Mouse (Mus musculus): Measurements from ENCODE around the gene Tmem267. TPM values are rescaled to one million over a fixed set of nuclear protein-coding genes. Genes with fewer than 3 reads are reported as not detected.
"Not testable (repeated sequence)": the region's sequence is repeated elsewhere in the genome, so short reads cannot be mapped to it uniquely, and the experiment has no call there.

Gene Tmem267
- polyA plus RNA-seq, 1 experiment from 2014 or later, result 0.37 TPM

DNA sequence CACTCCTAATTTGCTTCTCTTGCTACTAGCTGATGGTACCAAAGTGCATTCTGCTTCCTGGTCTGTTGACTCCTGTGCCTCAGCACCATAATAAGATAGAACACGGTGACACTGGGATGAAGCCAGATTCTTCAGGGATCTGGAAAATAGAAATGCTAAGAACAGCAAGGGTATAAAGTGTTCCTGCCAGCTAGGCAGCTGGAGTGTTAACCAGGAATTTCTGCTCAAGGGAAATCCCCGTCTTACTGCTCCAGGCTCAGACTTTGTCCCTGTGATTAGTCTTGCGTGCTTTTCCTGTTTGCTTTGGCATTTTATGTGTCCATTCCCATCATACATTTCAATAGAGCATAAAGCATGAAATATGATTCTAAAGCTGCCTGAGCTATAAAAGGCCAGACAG is 131.9 kb downstream of the Tmem267 start:
- Histone ChIP-seq H3K27ac (replicated peaks) (no peak overlapping the region), H3K36me3 (replicated peaks) (no peaks in the 10 kb centered on the region), H3K4me1 (replicated peaks) (no peaks in the 10 kb centered on the region), H3K27me3 (no peaks in the 10 kb centered on the region), H3K4me3 (replicated peaks) (no peak overlapping the region), H3K4me2 (no peak overlapping the region), H3K9me3 (replicated peaks) (no peaks in the 10 kb centered on the region), H3K9ac (no peak overlapping the region)
- 71% methylated on average over 3 of the region's 3 CpGs for WGBS (ENCODE audit: insufficient replicate concordance)
- no peak for ATAC-seq (ENCODE audit: insufficient read depth)

DNA sequence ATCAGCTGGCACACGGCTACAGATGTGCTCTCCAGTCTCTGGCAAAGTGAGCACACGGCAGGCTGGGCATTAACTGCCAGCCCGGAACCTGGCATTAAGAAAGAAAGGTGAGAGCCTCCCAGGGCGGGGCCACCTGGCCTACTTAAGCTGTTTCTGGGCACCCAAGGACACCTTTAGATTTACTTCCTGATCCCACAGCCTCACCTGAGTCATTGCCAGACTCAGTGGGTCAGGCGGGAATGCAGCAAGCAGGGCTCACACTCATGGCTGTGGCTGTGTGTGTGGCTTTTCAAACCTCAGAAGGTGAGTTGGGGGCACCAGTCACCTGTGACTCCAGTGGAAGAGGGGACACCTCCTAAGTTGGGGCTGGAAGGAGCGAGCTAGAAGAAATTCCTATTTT is 135.8 kb downstream of the Tmem267 start, which contains the start of gene Ccl28:
Gene Ccl28 (plus strand): TSS at position 186 of the 400 bp plus-strand sequence.
- H3K4me3 ChIP-seq (replicated peaks), result no peak within 1 kb of the TSS
- no peaks in the 10 kb centered on the region for H3K36me3 ChIP-seq (replicated peaks)
- no peak within 1 kb of the TSS for H3K4me2 ChIP-seq
- no peak within 1 kb of the TSS for H3K27ac ChIP-seq (replicated peaks)
- WGBS (ENCODE audit: insufficient replicate concordance), result 59% methylated on average over 6 of the region's 6 CpGs
- H3K9me3 ChIP-seq (replicated peaks), result no peaks in the 10 kb centered on the region
- ATAC-seq (ENCODE audit: insufficient read depth), result no peak
- H3K27me3 ChIP-seq, result no peaks in the 10 kb centered on the region
- no peak within 1 kb of the TSS for H3K9ac ChIP-seq
- no peaks in the 10 kb centered on the region for H3K4me1 ChIP-seq (replicated peaks)

DNA sequence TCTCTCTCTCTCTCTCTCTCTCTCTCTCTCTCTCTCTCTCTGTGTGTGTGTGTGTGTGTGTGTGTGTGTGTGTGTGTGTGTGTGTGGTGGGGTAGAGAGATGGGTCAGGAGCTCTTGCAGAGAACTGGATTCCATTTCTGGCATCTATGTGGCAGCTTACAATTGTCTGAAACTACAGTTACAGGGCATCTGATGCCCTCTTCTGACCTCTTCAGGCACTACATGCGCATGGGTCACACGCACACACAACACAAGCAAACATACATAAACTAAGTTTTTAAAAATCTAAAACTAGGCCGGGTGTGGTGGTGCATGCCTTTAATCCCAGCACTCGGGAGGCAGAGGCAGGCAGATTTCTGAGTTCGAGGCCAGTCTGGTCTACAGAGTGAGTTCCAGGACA is 138.1 kb downstream of the Tmem267 start:
- H3K4me3 ChIP-seq (replicated peaks); H3K36me3 ChIP-seq (replicated peaks); H3K27ac ChIP-seq (replicated peaks); H3K27me3 ChIP-seq; H3K4me2 ChIP-seq; H3K9me3 ChIP-seq (replicated peaks); H3K9ac ChIP-seq; ATAC-seq (ENCODE audit: insufficient read depth); H3K4me1 ChIP-seq (replicated peaks): not testable (repeated sequence)
- 54% methylated on average over 5 of the region's 5 CpGs for WGBS (ENCODE audit: insufficient replicate concordance)

DNA sequence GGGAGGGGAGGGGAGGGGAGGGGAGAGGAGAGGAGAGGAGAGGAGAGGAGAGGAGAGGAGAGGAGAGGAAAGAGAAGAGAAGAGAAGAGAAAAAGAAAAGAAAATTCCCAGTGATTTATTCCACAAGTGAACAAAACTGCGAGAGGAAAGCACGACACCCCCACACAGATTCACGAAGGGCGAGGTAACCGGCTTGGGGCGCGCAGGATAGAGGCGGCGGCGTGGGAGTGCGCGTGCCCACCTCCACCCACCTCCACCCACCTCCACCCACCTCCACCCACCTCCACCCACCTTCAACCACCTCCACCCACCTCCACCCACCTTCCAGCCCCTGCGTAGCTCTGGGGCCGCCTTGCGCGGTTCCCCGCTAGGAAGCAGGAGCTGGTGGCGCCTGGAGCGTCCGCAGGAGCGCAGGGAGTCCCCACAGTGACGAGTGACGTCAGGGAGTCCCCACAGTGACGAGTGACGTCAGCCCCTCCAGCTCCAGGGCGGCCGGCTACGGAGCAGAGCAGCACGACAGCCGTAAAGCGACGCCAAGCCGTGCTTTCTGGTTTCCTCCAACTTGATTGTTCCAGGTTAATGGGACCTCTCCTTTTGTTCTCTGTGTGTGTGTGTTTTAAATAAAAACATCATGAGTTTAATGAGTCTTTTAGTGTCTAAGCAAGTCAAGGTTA is 143.8 kb downstream of the Tmem267 start:
- ATAC-seq (ENCODE audit: insufficient read depth), result peak; percentile 72
- Histone ChIP-seq H3K4me3 (replicated peaks) (peak overlapping the region; percentile 46), H3K36me3 (replicated peaks) (no peaks in the 10 kb centered on the region), H3K27ac (replicated peaks) (no peak overlapping the region), H3K4me2 (peak overlapping the region; percentile 60), H3K9me3 (replicated peaks) (no peaks in the 10 kb centered on the region), H3K4me1 (replicated peaks) (no peaks in the 10 kb centered on the region), H3K27me3 (no peaks in the 10 kb centered on the region), H3K9ac (no peak overlapping the region)
- 5% methylated on average over 33 of the region's 33 CpGs for WGBS (ENCODE audit: insufficient replicate concordance)

DNA sequence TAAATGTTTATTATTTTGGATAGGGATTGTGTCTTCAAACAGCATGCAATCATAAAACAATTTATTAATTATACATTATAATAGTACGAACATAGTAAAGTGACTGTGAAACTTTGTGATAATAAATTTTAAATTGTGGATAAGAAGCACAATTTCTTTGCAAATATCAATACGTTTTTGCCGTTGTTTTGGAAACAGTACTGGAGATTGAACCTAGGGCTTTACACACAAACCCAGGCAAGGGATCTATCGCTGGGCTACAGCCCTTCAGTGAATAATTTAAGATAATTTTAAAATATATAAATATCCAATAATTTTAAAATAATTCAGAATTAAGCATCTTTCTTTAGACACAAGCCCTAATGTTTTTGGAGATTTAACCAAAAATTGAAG is 144.3 kb downstream of the Tmem267 start:
- Histone ChIP-seq H3K4me2 (peak overlapping the region; percentile 60), H3K27me3 (no peaks in the 10 kb centered on the region), H3K4me3 (replicated peaks) (no peak overlapping the region), H3K27ac (replicated peaks) (no peak overlapping the region), H3K36me3 (replicated peaks) (no peaks in the 10 kb centered on the region), H3K9me3 (replicated peaks) (no peaks in the 10 kb centered on the region), H3K4me1 (replicated peaks) (no peaks in the 10 kb centered on the region), H3K9ac (no peak overlapping the region)
- ATAC-seq (ENCODE audit: insufficient read depth), result no peak
- 67% methylated on average over 4 of the region's 4 CpGs for WGBS (ENCODE audit: insufficient replicate concordance)

DNA sequence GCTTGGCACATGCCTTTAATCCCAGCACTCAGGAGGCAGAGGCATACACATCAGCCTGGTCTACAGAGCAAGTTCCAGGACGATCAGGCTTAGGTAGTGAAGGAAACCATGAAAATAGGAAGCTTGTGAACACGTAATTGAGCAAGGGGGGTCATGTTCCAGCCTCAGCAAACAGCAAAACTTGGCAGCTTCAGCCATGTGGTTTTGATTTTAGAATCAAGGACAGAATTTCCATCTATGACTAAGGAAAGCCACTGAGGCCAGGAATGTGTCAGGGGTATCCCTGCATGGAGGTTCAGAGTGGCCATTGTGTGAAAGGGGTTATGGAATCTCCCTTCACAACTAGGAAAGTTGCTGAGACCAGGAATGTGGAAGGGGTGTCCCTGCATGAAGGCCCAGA is 147.7 kb downstream of the Tmem267 start:
- 29% methylated on average over 2 of the region's 2 CpGs for WGBS (ENCODE audit: insufficient replicate concordance)
- Histone ChIP-seq H3K4me1 (replicated peaks) (no peaks in the 10 kb centered on the region), H3K27me3 (no peaks in the 10 kb centered on the region), H3K36me3 (replicated peaks) (no peaks in the 10 kb centered on the region), H3K9ac (no peak overlapping the region), H3K4me2 (no peak overlapping the region), H3K4me3 (replicated peaks) (no peak overlapping the region), H3K9me3 (replicated peaks) (no peaks in the 10 kb centered on the region), H3K27ac (replicated peaks) (no peak overlapping the region)
- no peak for ATAC-seq (ENCODE audit: insufficient read depth)

DNA sequence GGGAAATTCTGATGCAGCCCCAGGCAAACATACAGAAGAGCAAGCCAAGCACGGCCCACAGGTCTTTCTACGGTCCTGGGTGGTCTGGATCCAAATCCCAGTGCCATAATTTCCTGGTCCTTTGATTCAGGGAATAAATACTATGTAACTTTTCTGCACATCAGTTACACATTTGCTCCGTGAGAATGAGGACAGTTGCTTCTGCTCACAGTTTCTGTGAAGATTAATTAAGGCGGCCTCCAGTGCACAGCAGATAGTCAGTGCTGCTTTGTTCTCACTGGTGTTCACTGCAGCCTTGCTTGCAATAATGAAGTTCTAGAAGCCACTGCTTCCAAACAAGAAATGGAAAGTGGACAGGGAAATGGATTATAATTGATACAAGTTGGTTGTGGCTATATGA is 150.0 kb downstream of the Tmem267 start:
- Histone ChIP-seq H3K9ac (no peak overlapping the region), H3K27me3 (no peaks in the 10 kb centered on the region), H3K4me2 (no peak overlapping the region), H3K9me3 (replicated peaks) (no peaks in the 10 kb centered on the region), H3K27ac (replicated peaks) (no peak overlapping the region), H3K4me1 (replicated peaks) (no peaks in the 10 kb centered on the region), H3K36me3 (replicated peaks) (no peaks in the 10 kb centered on the region), H3K4me3 (replicated peaks) (no peak overlapping the region)
- 65% methylated on average over 4 of the region's 4 CpGs for WGBS (ENCODE audit: insufficient replicate concordance)
- no peak for ATAC-seq (ENCODE audit: insufficient read depth)

DNA sequence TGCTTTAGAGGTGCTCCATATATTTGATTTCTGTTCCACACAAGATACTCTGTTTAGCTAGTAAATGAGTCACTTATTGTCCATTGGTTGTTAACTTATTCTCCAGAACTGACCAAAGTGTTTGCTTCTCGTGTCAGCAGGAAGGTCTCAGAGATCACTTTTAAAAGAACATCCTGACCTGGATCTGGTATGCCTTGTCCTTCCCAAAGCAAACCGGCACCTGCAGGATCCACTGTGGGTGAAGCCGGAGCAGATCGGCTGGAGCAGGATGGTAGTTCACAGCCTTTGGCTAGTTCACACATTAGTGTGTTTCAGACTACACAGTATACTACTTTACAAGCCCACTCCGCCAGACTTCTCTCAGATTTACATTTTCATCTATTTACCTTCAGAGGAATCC is 150.6 kb downstream of the Tmem267 start:
- H3K4me3 ChIP-seq (replicated peaks), result no peak overlapping the region
- no peaks in the 10 kb centered on the region for H3K36me3 ChIP-seq (replicated peaks)
- no peak for ATAC-seq (ENCODE audit: insufficient read depth)
- 65% methylated on average over 5 of the region's 5 CpGs for WGBS (ENCODE audit: insufficient replicate concordance)
- no peaks in the 10 kb centered on the region for H3K27me3 ChIP-seq
- H3K4me1 ChIP-seq (replicated peaks), result no peaks in the 10 kb centered on the region
- no peak overlapping the region for H3K4me2 ChIP-seq
- no peak overlapping the region for H3K27ac ChIP-seq (replicated peaks)
- H3K9me3 ChIP-seq (replicated peaks), result no peaks in the 10 kb centered on the region
- H3K9ac ChIP-seq, result no peak overlapping the region

DNA sequence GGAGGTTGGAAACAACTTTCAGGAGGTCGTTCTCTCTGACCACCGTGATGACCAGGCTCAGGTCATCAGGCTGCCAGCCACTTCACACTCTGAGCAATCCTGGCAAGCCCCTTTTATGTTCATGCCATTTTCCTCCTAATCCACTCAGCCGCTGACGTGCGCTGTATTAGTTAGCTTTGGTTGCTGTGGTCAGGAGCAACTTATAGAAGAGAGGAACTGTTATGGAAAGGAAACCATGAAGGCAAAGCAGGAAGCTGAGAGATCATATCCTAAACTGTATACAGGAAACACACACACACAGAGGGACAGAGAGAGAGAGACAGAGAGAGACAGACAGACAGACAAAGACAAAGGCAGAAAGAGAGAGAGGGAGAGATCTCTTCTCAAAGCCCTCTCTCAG is 151.5 kb downstream of the Tmem267 start:
- H3K9ac ChIP-seq, result no peak overlapping the region
- H3K27ac ChIP-seq (replicated peaks), result no peak overlapping the region
- WGBS (ENCODE audit: insufficient replicate concordance), result 33% methylated on average over 5 of the region's 5 CpGs
- H3K36me3 ChIP-seq (replicated peaks), result no peaks in the 10 kb centered on the region
- no peaks in the 10 kb centered on the region for H3K27me3 ChIP-seq
- H3K4me3 ChIP-seq (replicated peaks), result no peak overlapping the region
- H3K4me1 ChIP-seq (replicated peaks), result no peaks in the 10 kb centered on the region
- no peaks in the 10 kb centered on the region for H3K9me3 ChIP-seq (replicated peaks)
- no peak overlapping the region for H3K4me2 ChIP-seq
- ATAC-seq (ENCODE audit: insufficient read depth), result no peak

DNA sequence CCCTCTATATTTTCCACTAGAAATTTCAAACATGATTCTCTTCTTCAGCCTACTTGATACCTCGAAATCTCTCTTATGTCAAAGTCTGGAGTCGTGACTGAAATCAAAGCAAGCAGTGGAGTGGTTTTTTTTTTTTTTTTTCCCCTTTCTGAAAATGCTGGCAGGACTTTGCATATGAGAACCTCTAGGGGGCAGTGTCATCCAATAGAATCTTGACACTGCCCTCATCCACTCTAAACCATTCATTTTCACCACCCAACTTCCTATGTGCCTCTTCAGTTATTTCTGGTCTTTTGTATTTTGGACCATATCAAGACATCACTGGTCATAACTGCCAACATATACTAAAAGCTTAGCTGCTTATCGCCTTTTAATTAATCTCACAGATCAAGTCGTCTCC is 152.7 kb downstream of the Tmem267 start:
- Histone ChIP-seq H3K27ac (replicated peaks) (no peak overlapping the region), H3K9me3 (replicated peaks) (no peaks in the 10 kb centered on the region), H3K4me1 (replicated peaks) (no peaks in the 10 kb centered on the region), H3K4me2 (no peak overlapping the region), H3K9ac (no peak overlapping the region), H3K36me3 (replicated peaks) (no peaks in the 10 kb centered on the region), H3K27me3 (no peaks in the 10 kb centered on the region), H3K4me3 (replicated peaks) (no peak overlapping the region)
- ATAC-seq (ENCODE audit: insufficient read depth), result no peak
- 26% methylated on average over 4 of the region's 4 CpGs for WGBS (ENCODE audit: insufficient replicate concordance)

DNA sequence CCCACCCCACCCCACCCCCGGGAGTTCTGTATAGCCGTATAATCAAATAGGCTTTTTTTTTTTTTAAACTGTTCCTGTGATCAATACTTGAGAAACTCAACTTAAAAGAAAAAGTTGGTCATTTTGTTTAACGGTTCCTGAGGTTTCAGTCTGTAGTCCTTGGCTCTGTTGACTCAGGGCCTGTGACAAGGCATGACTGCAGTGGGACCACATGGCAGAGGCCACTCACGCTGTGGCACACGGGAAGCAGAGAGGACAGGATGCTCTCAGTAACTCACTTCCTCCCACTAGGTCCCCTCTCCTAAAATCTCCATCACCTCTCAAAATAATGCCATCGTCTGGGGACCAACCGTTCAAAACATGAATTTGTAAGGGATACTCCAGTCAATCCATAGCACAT is 153.3 kb downstream of the Tmem267 start:
- Histone ChIP-seq H3K27me3 (no peaks in the 10 kb centered on the region), H3K27ac (replicated peaks) (no peak overlapping the region), H3K9ac (no peak overlapping the region), H3K36me3 (replicated peaks) (no peaks in the 10 kb centered on the region), H3K4me3 (replicated peaks) (no peak overlapping the region), H3K9me3 (replicated peaks) (no peaks in the 10 kb centered on the region), H3K4me2 (no peak overlapping the region), H3K4me1 (replicated peaks) (no peaks in the 10 kb centered on the region)
- WGBS (ENCODE audit: insufficient replicate concordance), result 50% methylated on average over 7 of the region's 7 CpGs
- ATAC-seq (ENCODE audit: insufficient read depth), result no peak

DNA sequence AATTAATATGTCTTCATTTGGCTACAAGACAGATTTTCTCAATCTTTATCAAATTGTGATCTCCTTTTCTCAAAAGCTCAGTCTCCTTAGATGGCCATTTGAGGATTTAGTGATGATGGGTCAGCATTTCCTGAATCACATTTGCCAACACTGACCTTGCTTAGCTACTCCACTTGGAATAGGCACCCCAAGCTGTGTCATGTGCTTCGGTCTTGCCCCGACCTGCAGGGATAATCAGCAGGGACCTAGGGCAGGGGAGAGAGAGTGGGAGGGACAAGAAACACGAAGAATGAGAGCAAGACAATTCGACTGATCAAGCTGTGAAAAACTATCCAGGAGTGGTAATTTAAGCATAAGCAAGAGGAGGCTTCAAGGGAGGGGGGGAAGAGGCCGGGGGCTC is 156.9 kb downstream of the Tmem267 start:
- no peak for ATAC-seq (ENCODE audit: insufficient read depth)
- H3K36me3 ChIP-seq (replicated peaks), result no peaks in the 10 kb centered on the region
- H3K27ac ChIP-seq (replicated peaks), result no peak overlapping the region
- no peaks in the 10 kb centered on the region for H3K9me3 ChIP-seq (replicated peaks)
- 48% methylated on average over 5 of the region's 5 CpGs for WGBS (ENCODE audit: insufficient replicate concordance)
- H3K4me1 ChIP-seq (replicated peaks), result no peaks in the 10 kb centered on the region
- H3K4me2 ChIP-seq, result no peak overlapping the region
- H3K27me3 ChIP-seq, result no peaks in the 10 kb centered on the region
- H3K4me3 ChIP-seq (replicated peaks), result no peak overlapping the region
- H3K9ac ChIP-seq, result no peak overlapping the region
